Mouse (Mus musculus) small intestine, adult 2 months (tissue): ENCODE data around the gene Ptpn14.

Source experiments
- CTCF ChIP-seq: fragments of 200-500 bp; IDR thresholded peaks from 2 replicates; pipeline ENCODE4 v1.5.1; 2012; ENCODE audit warnings: low read depth, mild to moderate bottlenecking, control low read depth, inconsistent platforms, low read length, moderate library complexity, mixed read lengths; ENCODE audit not compliant: insufficient replicate concordance, insufficient read length; ENCODE audit errors: extremely low read depth
- POLR2A ChIP-seq: fragments of 200-500 bp; IDR thresholded peaks from 2 replicates; pipeline ENCODE4 v1.6.1; 2012; ENCODE audit warnings: low read depth, mild to moderate bottlenecking, control low read depth, inconsistent platforms, low read length, moderate library complexity

- TF ChIP-seq CTCF (no peak), POLR2A (no peak)
Observed at GRCm38 (mm10) chr1:189854646-189855045, 126.6 kb downstream of the Ptpn14 start.
